23 mouse cellular contexts compared by ENCODE assay signal in genomic region chr2:90496680-90497074, GRCm38 (mm10).
A peak's percentile ranks its signal among the peaks of the same experiment; 100 is the strongest.
DNase-seq lines count a peak whose midpoint lies in the region; ATAC-seq and TF ChIP-seq lines count a peak whose summit lies in the region.
"Had no signal": no experiment of that assay in that cellular context is flagged by ENCODE, and none has a peak within 500 bp of the region (broad histone marks: within the 10 kb centered on the region; RNA-seq: fewer than 3 reads in every experiment).

No protein-coding gene starts in this region.

- peak; percentile 60 for ATAC-seq in granulocyte monocyte progenitor cell, adult 5-6 weeks (replicated peaks; ENCODE audit: poor library complexity, severe bottlenecking)
- no peak for ATAC-seq in monocyte, adult 5-6 weeks (replicated peaks; ENCODE audit: insufficient number of reproducible peaks, low FRiP score, low TSS enrichment, poor library complexity, severe bottlenecking)
- ATAC-seq: forebrain, embryonic 15.5 days; midbrain, embryonic 16.5 days; Patski had no signal

- H3K27me3 ChIP-seq in CH12.LX (replicated peaks), result no peaks in the 10 kb centered on the region
- H3K27me3 ChIP-seq in small intestine, adult 2 months (ENCODE audit: control insufficient read depth, insufficient read depth, low read length), result no peaks in the 10 kb centered on the region
- H3K27me3 ChIP-seq: embryonic facial prominence, embryonic 15.5 days; forebrain, embryonic 15.5 days; intestine, embryonic 15.5 days; limb, embryonic 12.5 days; neural tube, embryonic 15.5 days; Patski had no signal

- DNase-seq in CH12.LX (ENCODE audit: extremely low read depth), result peak; percentile 53
- DNase-seq in thymus, postnatal 36 days, result peak; percentile 21 to 47
- no peak for DNase-seq in heart, adult 9 months (ENCODE audit: low spot score in 2 of 2)
- DNase-seq in cerebellum, adult 18-20 months, result no peak
- DNase-seq: adrenal gland, postnatal 10 days; heart, postnatal 4 days; kidney, postnatal 25 days; layer of hippocampus, postnatal 36 days; lung, embryonic 14.5 days had no signal

- 70% methylated on average over 5 of the region's 5 CpGs for WGBS in small intestine, adult 2 months

- no peak for TF ChIP-seq CTCF in CH12.LX (conservative IDR thresholded peaks at IDR 0.05 in 1 of 2, IDR thresholded peaks at IDR 0.05 in 1 of 2; ENCODE audit: low read depth in 2 of 2, low read length in 2 of 2)
- TF ChIP-seq CTCF in small intestine, adult 2 months (IDR thresholded peaks at IDR 0.05; ENCODE audit: extremely low read depth, insufficient read length, insufficient replicate concordance, low read depth, low read length), result no peak

- no peak overlapping the region; the same call in 1 of the 2 replicates for H3K27ac ChIP-seq in CH12.LX (ENCODE audit: insufficient read depth, low read depth)
- peak overlapping the region; percentile 76 for H3K27ac ChIP-seq in small intestine, adult 2 months (ENCODE audit: insufficient read depth, low read depth, low read length)
- H3K27ac ChIP-seq: embryonic facial prominence, embryonic 15.5 days; forebrain, embryonic 15.5 days; hindbrain, embryonic 14.5 days; intestine, embryonic 15.5 days; limb, embryonic 12.5 days; midbrain, embryonic 10.5 days; neural tube, embryonic 15.5 days; stomach, postnatal 0 days had no signal

- peaks cover 0 to 2% of the 10 kb centered on the region in 2 experiments for H3K36me3 ChIP-seq in CH12.LX (replicated peaks in 1 of 2; ENCODE audit: control insufficient read depth in 1 of 2, insufficient read depth in 1 of 2, low read length in 1 of 2)
- no peaks in the 10 kb centered on the region for H3K36me3 ChIP-seq in small intestine, adult 2 months (ENCODE audit: control insufficient read depth, insufficient read depth, low read length)
- H3K36me3 ChIP-seq: embryonic facial prominence, embryonic 15.5 days; forebrain, embryonic 15.5 days; intestine, embryonic 15.5 days; limb, embryonic 12.5 days; midbrain, embryonic 10.5 days; neural tube, embryonic 15.5 days had no signal

- no peak for TF ChIP-seq RAD21 in CH12.LX (IDR thresholded peaks at IDR 0.05; ENCODE audit: low read depth, low read length)

- peaks cover 9 to 48% of the 10 kb centered on the region in 2 experiments; a peak in 3 of 4 replicates for H3K4me1 ChIP-seq in CH12.LX (ENCODE audit: control insufficient read depth in 1 of 2, insufficient read depth in 2 of 2)
- peaks cover 55% of the 10 kb centered on the region for H3K4me1 ChIP-seq in small intestine, adult 2 months (ENCODE audit: control insufficient read depth, insufficient read depth, insufficient read length, low read length)

- no peak overlapping the region for H3K4me3 ChIP-seq in CH12.LX (replicated peaks in 1 of 3; ENCODE audit: low read depth in 2 of 3, low read length in 2 of 3, poor library complexity in 1 of 3)
- no peak overlapping the region for H3K4me3 ChIP-seq in small intestine, adult 2 months (ENCODE audit: low read depth, low read length)
- H3K4me3 ChIP-seq: embryonic facial prominence, embryonic 15.5 days; forebrain, embryonic 15.5 days; intestine, embryonic 15.5 days; limb, embryonic 12.5 days; midbrain, embryonic 10.5 days; neural tube, embryonic 15.5 days had no signal

- dilution Hi-C loops in CH12.LX (cut with MboI; ENCODE audit: extremely low pct_ligation_motif_present, extremely low pct_unique_long_range_greater_than_20kb, low sequenced_read_pairs), result no loop called here

- in situ Hi-C loops in CH12.LX (cut with MboI; ENCODE audit: low pct_ligation_motif_present, low pct_unique_long_range_greater_than_20kb, low sequenced_read_pairs), result no loop called here

- TF ChIP-seq POLR2A in CH12.LX (IDR thresholded peaks at IDR 0.05; ENCODE audit: low read depth, low read length), result peak; percentile 30; the same call in 1 of the 2 replicates
- no peak for TF ChIP-seq POLR2A in small intestine, adult 2 months (IDR thresholded peaks at IDR 0.05; ENCODE audit: low read depth, low read length)

- no peaks in the 10 kb centered on the region for H3K9me3 ChIP-seq in CH12.LX (replicated peaks; ENCODE audit: low read length)
- H3K9me3 ChIP-seq: embryonic facial prominence, embryonic 15.5 days; forebrain, embryonic 15.5 days; intestine, embryonic 15.5 days; limb, embryonic 12.5 days; midbrain, embryonic 10.5 days; neural tube, embryonic 15.5 days had no signal

- peak overlapping the region; percentile 21 for H3K4me2 ChIP-seq in CH12.LX (ENCODE audit: insufficient read depth, low read depth, poor library complexity, severe bottlenecking)
- H3K4me2 ChIP-seq: embryonic facial prominence, embryonic 15.5 days; forebrain, embryonic 15.5 days; hindbrain, embryonic 14.5 days; intestine, embryonic 15.5 days; limb, embryonic 12.5 days; liver, embryonic 11.5 days; lung, embryonic 14.5 days; neural tube, embryonic 15.5 days had no signal

- no peak for TF ChIP-seq EP300 in CH12.LX (IDR thresholded peaks at IDR 0.05; ENCODE audit: low read length)

- H3K9ac ChIP-seq in CH12.LX (ENCODE audit: insufficient read depth, low read depth), result no peak overlapping the region
- H3K9ac ChIP-seq: embryonic facial prominence, embryonic 15.5 days; forebrain, embryonic 15.5 days; hindbrain, embryonic 14.5 days; intestine, embryonic 15.5 days; limb, embryonic 12.5 days; lung, embryonic 14.5 days; neural tube, embryonic 15.5 days had no signal

- peaks cover 4% of the 10 kb centered on the region for H3K79me2 ChIP-seq in CH12.LX (replicated peaks; ENCODE audit: control insufficient read depth, extremely low read depth, insufficient read depth, poor library complexity, severe bottlenecking)

TF ChIP-seq in CH12.LX, 34 proteins besides CTCF, POLR2A, EP300 and RAD21:
- TF ChIP-seq GABPA (IDR thresholded peaks at IDR 0.05; ENCODE audit: insufficient replicate concordance, low read depth, low read length), result no peak
- no peak for TF ChIP-seq UBTF (IDR thresholded peaks at IDR 0.05; ENCODE audit: low read depth, low read length)
- TF ChIP-seq ETS1 (conservative IDR thresholded peaks at IDR 0.05; ENCODE audit: low read depth, low read length), result no peak
- no peak for TF ChIP-seq USF1 (IDR thresholded peaks at IDR 0.05; ENCODE audit: low read depth, low read length)
- no peak for TF ChIP-seq MAX (IDR thresholded peaks at IDR 0.05; ENCODE audit: low read length)
- peak; percentile 24; the same call in 1 of the 2 replicates for TF ChIP-seq SIN3A (IDR thresholded peaks at IDR 0.05; ENCODE audit: low read length)
- TF ChIP-seq SMC3 (IDR thresholded peaks at IDR 0.05; ENCODE audit: low read depth, low read length), result no peak
- no peak for TF ChIP-seq PAX5 (IDR thresholded peaks at IDR 0.05; ENCODE audit: low read length)
- TF ChIP-seq JUND (conservative IDR thresholded peaks at IDR 0.05; ENCODE audit: low read depth, low read length), result no peak
- TF ChIP-seq HCFC1 (IDR thresholded peaks at IDR 0.05; ENCODE audit: low read depth, low read length), result no peak
- TF ChIP-seq ZKSCAN1 (IDR thresholded peaks at IDR 0.05; ENCODE audit: borderline replicate concordance, low read depth, low read length), result no peak
- TF ChIP-seq ELF1 (IDR thresholded peaks at IDR 0.05; ENCODE audit: low read depth, low read length), result peak; percentile 45; the same call in 1 of the 2 replicates
- no peak for TF ChIP-seq NRF1 (IDR thresholded peaks at IDR 0.05; ENCODE audit: low read depth, low read length)
- TF ChIP-seq BHLHE40 (IDR thresholded peaks at IDR 0.05; ENCODE audit: low read depth, low read length), result no peak
- no peak for TF ChIP-seq ZNF384 (IDR thresholded peaks at IDR 0.05; ENCODE audit: low read depth, low read length)
- TF ChIP-seq POLR2AphosphoS2 (IDR thresholded peaks at IDR 0.05; ENCODE audit: low read depth, low read length), result no peak
- 0 out of 2 replicates have a peak, but pooled peaks have one; percentile 25 for TF ChIP-seq TCF12 (IDR thresholded peaks at IDR 0.05; ENCODE audit: low read depth, low read length)
- TF ChIP-seq MXI1 (IDR thresholded peaks at IDR 0.05; ENCODE audit: low read depth, low read length), result no peak
- no peak for TF ChIP-seq JUN (IDR thresholded peaks at IDR 0.05; ENCODE audit: insufficient read depth, low read depth, low read length)
- no peak for TF ChIP-seq ZC3H11A (IDR thresholded peaks at IDR 0.05; ENCODE audit: low read depth, low read length)
- TF ChIP-seq ZMIZ1 (IDR thresholded peaks at IDR 0.05; ENCODE audit: low read depth, low read length), result no peak
- TF ChIP-seq MYC (IDR thresholded peaks at IDR 0.05; ENCODE audit: low read depth, low read length), result no peak
- no peak for TF ChIP-seq KAT2A (IDR thresholded peaks at IDR 0.05; ENCODE audit: insufficient replicate concordance, low read length)
- no peak for TF ChIP-seq CHD2 (IDR thresholded peaks at IDR 0.05; ENCODE audit: low read length)
- TF ChIP-seq USF2 (conservative IDR thresholded peaks at IDR 0.05; ENCODE audit: low read depth, low read length), result no peak
- 0 out of 2 replicates have a peak, but pooled peaks have one; percentile 33 for TF ChIP-seq TBP (conservative IDR thresholded peaks at IDR 0.05; ENCODE audit: low read depth, low read length)
- TF ChIP-seq MAFK (IDR thresholded peaks at IDR 0.05; ENCODE audit: insufficient replicate concordance, low read length), result no peak

Comparison
In these comparisons a context has a peak if more than half of its experiments do, and no peak if none do; other contexts are left out.
1. DNase-seq: peak in CH12.LX (single experiment) and thymus, postnatal 36 days (2 of 2); none in heart, adult 9 months (0 of 2) and cerebellum, adult 18-20 months (0 of 2).